Mouse (Mus musculus) megakaryocyte, embryonic 14.5 days (primary cell): ENCODE results near the gene Setx. TPM values are rescaled to one million over a fixed set of nuclear protein-coding genes. Genes with fewer than 3 reads are reported as not detected.

Experiments
- H3K27me3 ChIP-seq: replicated peaks from 2 replicates; pipeline ENCODE3; 2012; ENCODE audit warnings: inconsistent platforms
- H3K36me3 ChIP-seq: replicated peaks from 2 replicates; pipeline ENCODE3; 2012; ENCODE audit warnings: low read length, inconsistent platforms, mixed read lengths
- H3K4me1 ChIP-seq: 2 replicates; pipeline ENCODE4 v1.6.1; 2012; ENCODE audit warnings: inconsistent platforms
- H3K4me3 ChIP-seq: replicated peaks from 2 replicates; pipeline ENCODE3; 2012; ENCODE audit warnings: moderate library complexity, mild to moderate bottlenecking, inconsistent platforms
- H3K9me3 ChIP-seq: 2 replicates; pipeline ENCODE4 v1.6.1; 2012; ENCODE audit warnings: inconsistent platforms
- FLI1 ChIP-seq: IDR thresholded peaks from 2 replicates; pipeline ENCODE4 v1.6.1; 2012; ENCODE audit warnings: low read length, inconsistent platforms, mixed read lengths
- GATA1 ChIP-seq: IDR thresholded peaks from 3 replicates; pipeline ENCODE4 v1.6.1; 2012; ENCODE audit warnings: mixed read lengths, low read length, inconsistent platforms, borderline replicate concordance
- polyA plus RNA-seq: library from polyadenylated mRNA; stranded (reverse); fragments of >175 nt; gene quantifications from 2 replicates; pipeline ENCODE4 v1.2.3, GENCODE M21; 2012; ENCODE audit warnings: low replicate concordance; ENCODE audit not compliant: insufficient read depth

Gene Setx
- polyA plus RNA-seq, 1 experiment = 1.4 TPM

- no peaks in the 10 kb centered on the region for H3K27me3 ChIP-seq
- no peaks in the 10 kb centered on the region for H3K9me3 ChIP-seq
- no peak overlapping the region for H3K4me3 ChIP-seq
- peaks cover 93% of the 10 kb centered on the region for H3K36me3 ChIP-seq
- no peaks in the 10 kb centered on the region for H3K4me1 ChIP-seq
- no peak for TF ChIP-seq GATA1
- no peak for TF ChIP-seq FLI1
Measured at GRCm38 (mm10) chr2:29135161-29135560, 11.2 kb downstream of the Setx start.

- Histone ChIP-seq H3K27me3 (no peaks in the 10 kb centered on the region), H3K4me1 (no peaks in the 10 kb centered on the region), H3K9me3 (no peaks in the 10 kb centered on the region), H3K4me3 (no peak overlapping the region), H3K36me3 (peaks cover 98% of the 10 kb centered on the region)
- TF ChIP-seq GATA1 = no peak
- TF ChIP-seq FLI1 = no peak
Measured at GRCm38 (mm10) chr2:29151941-29152340, 28.0 kb downstream of the Setx start.

GRCm38 (mm10) chr2:29168067-29168466, 44.1 kb downstream of the Setx start:
- H3K4me3 ChIP-seq = no peak overlapping the region
- TF ChIP-seq GATA1 = no peak
- no peak for TF ChIP-seq FLI1
- H3K36me3 ChIP-seq = peaks cover 91% of the 10 kb centered on the region
- no peaks in the 10 kb centered on the region for H3K27me3 ChIP-seq
- no peaks in the 10 kb centered on the region for H3K9me3 ChIP-seq
- H3K4me1 ChIP-seq = no peaks in the 10 kb centered on the region

- Histone ChIP-seq H3K4me1 (peaks cover 4% of the 10 kb centered on the region; the same call in 1 of the 2 replicates), H3K27me3 (no peaks in the 10 kb centered on the region), H3K4me3 (no peak overlapping the region), H3K9me3 (no peaks in the 10 kb centered on the region), H3K36me3 (peaks cover 100% of the 10 kb centered on the region)
- TF ChIP-seq GATA1 = no peak
- TF ChIP-seq FLI1 = no peak
Measured at GRCm38 (mm10) chr2:29174887-29175286, 50.9 kb downstream of the Setx start.

GRCm38 (mm10) chr2:29179810-29180209, 55.8 kb downstream of the Setx start:
- TF ChIP-seq FLI1 (no peak), GATA1 (no peak)
- no peaks in the 10 kb centered on the region for H3K27me3 ChIP-seq
- no peak overlapping the region for H3K4me3 ChIP-seq
- peaks cover 76% of the 10 kb centered on the region for H3K36me3 ChIP-seq
- peaks cover 9% of the 10 kb centered on the region; the same call in 1 of the 2 replicates for H3K4me1 ChIP-seq
- no peaks in the 10 kb centered on the region for H3K9me3 ChIP-seq

- H3K36me3 ChIP-seq = peaks cover 63% of the 10 kb centered on the region
Measured at GRCm38 (mm10) chr2:29181111-29181510, 57.1 kb downstream of the Setx start.

GRCm38 (mm10) chr2:29183266-29183924, 59.4 kb downstream of the Setx start:
- Histone ChIP-seq H3K4me3 (no peak overlapping the region), H3K9me3 (no peaks in the 10 kb centered on the region), H3K27me3 (peaks cover 29% of the 10 kb centered on the region), H3K36me3 (peaks cover 40% of the 10 kb centered on the region), H3K4me1 (peaks cover 13% of the 10 kb centered on the region; the same call in 1 of the 2 replicates)
- TF ChIP-seq FLI1 = no peak
- TF ChIP-seq GATA1 = no peak

More at GRCm38 (mm10) chr2:29181111-29181510, 57.1 kb downstream of the Setx start:
- no peak overlapping the region for H3K4me3 ChIP-seq
- peaks cover 9% of the 10 kb centered on the region; the same call in 1 of the 2 replicates for H3K4me1 ChIP-seq
- TF ChIP-seq GATA1 (no peak), FLI1 (no peak)
- no peaks in the 10 kb centered on the region for H3K9me3 ChIP-seq
- H3K27me3 ChIP-seq = peaks cover 8% of the 10 kb centered on the region

GRCm38 (mm10) chr2:29186209-29186608, 62.2 kb downstream of the Setx start:
- H3K4me1 ChIP-seq = peaks cover 9% of the 10 kb centered on the region; the same call in 1 of the 2 replicates
- peaks cover 44% of the 10 kb centered on the region for H3K27me3 ChIP-seq
- H3K9me3 ChIP-seq = no peaks in the 10 kb centered on the region
- no peak overlapping the region for H3K4me3 ChIP-seq
- no peak for TF ChIP-seq FLI1
- TF ChIP-seq GATA1 = no peak
- peaks cover 12% of the 10 kb centered on the region for H3K36me3 ChIP-seq

GRCm38 (mm10) chr2:29190392-29190791, 66.4 kb downstream of the Setx start:
- H3K4me1 ChIP-seq = peaks cover 39% of the 10 kb centered on the region
- TF ChIP-seq GATA1 = no peak
- no peak for TF ChIP-seq FLI1
- no peaks in the 10 kb centered on the region for H3K9me3 ChIP-seq
- no peak overlapping the region for H3K4me3 ChIP-seq
- peaks cover 74% of the 10 kb centered on the region for H3K27me3 ChIP-seq
- no peaks in the 10 kb centered on the region for H3K36me3 ChIP-seq
